8 mouse cellular contexts compared by ENCODE assay signal in the genomic region with DNA sequence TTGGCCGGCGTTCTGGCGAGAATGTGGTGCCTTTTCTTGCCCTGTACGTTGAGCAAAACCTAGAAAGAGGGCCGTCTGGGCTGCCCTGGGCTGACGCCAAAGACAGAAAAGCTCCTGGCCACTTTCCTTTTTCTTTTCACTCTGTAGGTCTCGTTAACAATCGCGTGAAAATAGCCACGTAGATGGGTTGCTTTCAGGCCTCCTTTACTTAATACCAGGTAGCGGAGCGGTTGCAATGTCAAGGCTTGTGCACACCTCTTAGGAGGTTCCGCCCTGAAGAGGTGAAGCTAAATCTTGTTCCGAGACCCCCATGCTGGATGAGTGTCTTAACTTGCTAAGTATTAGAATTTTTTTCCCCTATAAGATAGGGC. TPM values are rescaled to one million over a fixed set of nuclear protein-coding genes. Genes with fewer than 3 reads are reported as not detected.
A peak's percentile ranks its signal among the peaks of the same experiment; 100 is the strongest.
DNase-seq lines count a peak whose midpoint lies in the region; ATAC-seq and TF ChIP-seq lines count a peak whose summit lies in the region.

No protein-coding gene starts in this region.

- H3K4me1 ChIP-seq in kidney, adult 2 months (ENCODE audit: control insufficient read depth, insufficient read depth, low read length): peaks cover 13% of the 10 kb centered on the region; the same call in 1 of the 2 replicates

- TF ChIP-seq CTCF in kidney, adult 2 months (conservative IDR thresholded peaks at IDR 0.05; ENCODE audit: insufficient read depth, insufficient read length, low read depth, low read length): no peak
- TF ChIP-seq CTCF in Patski (IDR thresholded peaks at IDR 0.05): no peak

- no peaks in the 10 kb centered on the region for H3K36me3 ChIP-seq in kidney, adult 2 months (ENCODE audit: control insufficient read depth, insufficient read depth, low read length)

- peak overlapping the region; percentile 99 for H3K27ac ChIP-seq in kidney, adult 2 months (ENCODE audit: insufficient read depth, low read depth, low read length)

- CTCF ChIA-PET in Patski (lab: Charles Lee): interaction anchor here (0.9 to 1.8 kb wide), 9 partner anchors 12 to 263 kb away, joined by 3 to 5 read pairs (median 3); no protein-coding TSS in a partner anchor

- in situ Hi-C loops in Patski (cut with MboI; ENCODE audit: low pct_unique_long_range_greater_than_20kb): loop anchor here (10.0 kb wide), 1 partner anchor 1904 kb away; the partner anchor contains the start of gene Cenpe

- DNase-seq in kidney, adult 2 months: no peak
- no peak for DNase-seq in kidney, postnatal 4 days
- no peak for DNase-seq in Patski (ENCODE audit: low read depth, low spot score)
- peak; percentile 17 for DNase-seq in forelimb bud, embryonic 11.5 days (ENCODE audit: low read depth, low spot score)
- DNase-seq in natural killer cell, adult 2 months (ENCODE audit: low spot score in 2 of 2): no peak
- DNase-seq in frontal cortex, postnatal 14 days (ENCODE audit: low spot score in 2 of 2): no peak
- no peak for DNase-seq in thymus, adult 18-20 months

- peak overlapping the region; percentile 90 for H3K4me3 ChIP-seq in kidney, adult 2 months (ENCODE audit: insufficient read depth, low read depth, low read length)

- 20% methylated on average over 14 of the region's 14 CpGs for WGBS in kidney, adult 2 months

- POLR2A ChIA-PET in Patski (lab: Charles Lee): interaction anchor here (0.7 to 0.8 kb wide), 3 partner anchors 63 to 627 kb away, joined by 3 to 9 read pairs (median 3); partner anchors contain the start of genes Aimp1 and Tbck

- no peaks in the 10 kb centered on the region for H3K27me3 ChIP-seq in kidney, adult 2 months (replicated peaks; ENCODE audit: control insufficient read depth, insufficient read depth, low read length)
- H3K27me3 ChIP-seq in Patski: no peaks in the 10 kb centered on the region

- peak; percentile 13 for ATAC-seq in Patski
- peak; percentile 13 for ATAC-seq in megakaryocyte, adult 5-6 weeks (ENCODE audit: poor library complexity, severe bottlenecking)

- TF ChIP-seq POLR2A in kidney, adult 2 months (IDR thresholded peaks at IDR 0.05; ENCODE audit: low read depth, low read length): no peak

RNA-seq across cellular contexts. Expression of gene Ppa2, which starts 0.9 kb away (rescaled TPM):
- polyA plus RNA-seq in kidney, adult 2 months (2012; rRNA removed): 200 and 241 TPM in 2 replicates
- 111 TPM for polyA plus RNA-seq in Patski (2021)
- total RNA-seq in megakaryocyte, adult 5-6 weeks (2015): 41.6 and 47.2 TPM in 2 replicates
- total RNA-seq in megakaryocyte, adult 5-6 weeks (2017): 38.1 and 43.8 TPM in 2 replicates
